Mouse (Mus musculus): ENCODE measurements at regions not wholly inside any gene's neighbourhood (a gene's known extent, or its start where the extent isn't known, plus 50 kb on each side); places are given as distances from the start of the nearest gene placed in this dataset.
A peak's percentile ranks its signal among the peaks of the same experiment; 100 is the strongest.

- DNase-seq (ENCODE audit: low spot score in 2 of 2), result no peak
- TF ChIP-seq CTCF (conservative IDR thresholded peaks at IDR 0.05), result no peak
- Histone ChIP-seq H3K4me3 (no peak overlapping the region), H3K27ac (no peak overlapping the region)
Observed at GRCm38 (mm10) chr4:55134339-55134738, 189.5 kb downstream of the Zfp462 start.

- TF ChIP-seq CTCF (conservative IDR thresholded peaks at IDR 0.05), result no peak
- Histone ChIP-seq H3K27ac (no peak overlapping the region), H3K4me3 (no peak overlapping the region)
- no peak for DNase-seq (ENCODE audit: low spot score in 2 of 2)
Observed at GRCm38 (mm10) chr4:55134791-55135190, 189.9 kb downstream of the Zfp462 start.

GRCm38 (mm10) chr4:55136283-55136682, 191.4 kb downstream of the Zfp462 start:
- no peak for DNase-seq (ENCODE audit: low spot score in 2 of 2)
- Histone ChIP-seq H3K4me3 (no peak overlapping the region), H3K27ac (no peak overlapping the region)
- TF ChIP-seq CTCF (conservative IDR thresholded peaks at IDR 0.05), result no peak

GRCm38 (mm10) chr4:55137781-55138394, 193.0 kb downstream of the Zfp462 start:
- peak; percentile 41 for TF ChIP-seq CTCF (conservative IDR thresholded peaks at IDR 0.05)
- Histone ChIP-seq H3K4me3 (no peak overlapping the region), H3K27ac (no peak overlapping the region)
- DNase-seq (ENCODE audit: low spot score in 2 of 2), result no peak

GRCm38 (mm10) chr4:55141317-55141716, 196.5 kb downstream of the Zfp462 start:
- TF ChIP-seq CTCF (conservative IDR thresholded peaks at IDR 0.05), result no peak
- Histone ChIP-seq H3K4me3 (no peak overlapping the region), H3K27ac (no peak overlapping the region)
- DNase-seq (ENCODE audit: low spot score in 2 of 2), result no peak

- DNase-seq (ENCODE audit: low spot score in 2 of 2), result no peak
- Histone ChIP-seq H3K27ac (no peak overlapping the region), H3K4me3 (no peak overlapping the region)
- TF ChIP-seq CTCF (conservative IDR thresholded peaks at IDR 0.05), result no peak
Observed at GRCm38 (mm10) chr4:55141923-55142732, 197.3 kb downstream of the Zfp462 start.

- H3K4me3 ChIP-seq, result no peak overlapping the region
- H3K27ac ChIP-seq, result no peak overlapping the region
- TF ChIP-seq CTCF (conservative IDR thresholded peaks at IDR 0.05), result no peak
- DNase-seq (ENCODE audit: low spot score in 2 of 2), result no peak
Observed at GRCm38 (mm10) chr4:55143400-55143799, 198.6 kb downstream of the Zfp462 start.

- H3K27ac ChIP-seq, result no peak overlapping the region
- DNase-seq (ENCODE audit: low spot score in 2 of 2), result no peak
- no peak overlapping the region for H3K4me3 ChIP-seq
- TF ChIP-seq CTCF (conservative IDR thresholded peaks at IDR 0.05), result no peak
Observed at GRCm38 (mm10) chr4:55144995-55145394, 200.1 kb downstream of the Zfp462 start.

GRCm38 (mm10) chr4:55145968-55146367, 201.1 kb downstream of the Zfp462 start:
- peak in 1 of 2 experiments; percentile 19 for DNase-seq (ENCODE audit: low spot score in 2 of 2)
- Histone ChIP-seq H3K27ac (no peak overlapping the region), H3K4me3 (no peak overlapping the region)
- TF ChIP-seq CTCF (conservative IDR thresholded peaks at IDR 0.05), result no peak

GRCm38 (mm10) chr4:55148380-55148779, 201.5 kb upstream of the Rad23b start:
- no peak for TF ChIP-seq CTCF (conservative IDR thresholded peaks at IDR 0.05)
- Histone ChIP-seq H3K27ac (no peak overlapping the region), H3K4me3 (no peak overlapping the region)
- DNase-seq (ENCODE audit: low spot score in 2 of 2), result no peak

GRCm38 (mm10) chr4:55154556-55154955, 195.3 kb upstream of the Rad23b start:
- no peak for TF ChIP-seq CTCF (conservative IDR thresholded peaks at IDR 0.05)
- Histone ChIP-seq H3K4me3 (no peak overlapping the region), H3K27ac (no peak overlapping the region)
- no peak for DNase-seq (ENCODE audit: low spot score in 2 of 2)

GRCm38 (mm10) chr4:55158166-55158739, 191.6 kb upstream of the Rad23b start:
- Histone ChIP-seq H3K27ac (no peak overlapping the region), H3K4me3 (no peak overlapping the region)
- no peak for DNase-seq (ENCODE audit: low spot score in 2 of 2)
- TF ChIP-seq CTCF (conservative IDR thresholded peaks at IDR 0.05), result no peak

- TF ChIP-seq CTCF (conservative IDR thresholded peaks at IDR 0.05), result no peak
- Histone ChIP-seq H3K4me3 (no peak overlapping the region), H3K27ac (peak overlapping the region; percentile 64)
- peak in 1 of 2 experiments; percentile 52 for DNase-seq (ENCODE audit: low spot score in 2 of 2)
Observed at GRCm38 (mm10) chr4:55166266-55166665, 183.6 kb upstream of the Rad23b start.

Measured in layer of hippocampus, adult 2 months (tissue).